Mouse (Mus musculus) gastrocnemius, postnatal 10 days (tissue): ENCODE measurements at regions not wholly inside any gene's neighbourhood (a gene's known extent, or its start where the extent isn't known, plus 50 kb on each side); places are given as distances from the start of the nearest gene placed in this dataset.

Experiments
- DNase-seq: peaks from one replicate; pipeline ENCODE4 v3.0.0; 2021; ENCODE audit warnings: mixed read lengths

GRCm38 (mm10) chr1:69212896-69213500, 105.1 kb upstream of the Erbb4 start:
- DNase-seq = no peak

- no peak for DNase-seq
Observed at GRCm38 (mm10) chr1:69202745-69203144, 94.9 kb upstream of the Erbb4 start.

GRCm38 (mm10) chr1:69165202-69165601, 57.3 kb upstream of the Erbb4 start:
- no peak for DNase-seq
